Mouse (Mus musculus): Measurements from ENCODE around the gene Slc39a2. TPM values are rescaled to one million over a fixed set of nuclear protein-coding genes. Genes with fewer than 3 reads are reported as not detected.
A peak's percentile ranks its signal among the peaks of the same experiment; 100 is the strongest.

Slc39a2 gene
- total and polyA plus RNA-seq, 2 experiments from 2014 or later = 0.26 TPM; not detected in 1

DNA sequence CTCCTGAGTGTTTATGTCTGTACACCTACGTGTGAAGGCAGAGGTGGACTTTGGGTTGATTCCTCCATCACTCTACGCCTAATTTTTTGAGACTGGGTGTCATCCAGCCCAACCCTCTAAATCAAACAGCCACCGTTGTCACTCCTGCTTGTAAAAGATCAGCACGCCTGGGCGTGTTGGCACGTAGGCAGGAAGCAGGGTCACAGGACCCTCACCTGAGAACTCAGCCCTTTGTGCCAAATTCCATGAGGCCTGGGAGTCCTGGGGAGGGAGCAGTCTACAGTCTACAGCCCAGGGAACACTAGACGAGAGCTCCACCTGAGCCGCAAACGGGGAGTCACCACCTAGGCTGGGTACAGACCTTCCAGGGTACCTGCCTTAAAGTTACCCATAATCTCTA lies 11.1 kb downstream of the Slc39a2 start:
- Histone ChIP-seq H3K9me3 (replicated peaks; ENCODE audit: control insufficient read depth, low read length) (no peaks in the 10 kb centered on the region), H3K4me1 (ENCODE audit: control insufficient read depth, insufficient read depth) (no peaks in the 10 kb centered on the region), H3K4me2 (ENCODE audit: low read depth, low read length) (no peak overlapping the region), H3K36me3 (replicated peaks; ENCODE audit: control insufficient read depth, insufficient read depth, low read length) (peaks cover 36% of the 10 kb centered on the region), H3K4me3 (ENCODE audit: low read depth, low read length) (no peak overlapping the region), H3K27ac (ENCODE audit: low read depth) (no peak overlapping the region), H3K9ac (replicated peaks; ENCODE audit: low read depth, low read length) (no peak overlapping the region), H3K27me3 (ENCODE audit: control insufficient read depth, insufficient read depth, low read length) (no peaks in the 10 kb centered on the region)
- WGBS = 77% methylated on average over 9 of the region's 9 CpGs
- DNase-seq (ENCODE audit: low spot score) = no peak
- no peak for TF ChIP-seq CTCF (IDR thresholded peaks at IDR 0.05; ENCODE audit: low read depth)
- TF ChIP-seq EP300 (IDR thresholded peaks at IDR 0.05; ENCODE audit: low read depth) = no peak
- ATAC-seq (ENCODE audit: insufficient read depth, low read depth) = no peak

DNA sequence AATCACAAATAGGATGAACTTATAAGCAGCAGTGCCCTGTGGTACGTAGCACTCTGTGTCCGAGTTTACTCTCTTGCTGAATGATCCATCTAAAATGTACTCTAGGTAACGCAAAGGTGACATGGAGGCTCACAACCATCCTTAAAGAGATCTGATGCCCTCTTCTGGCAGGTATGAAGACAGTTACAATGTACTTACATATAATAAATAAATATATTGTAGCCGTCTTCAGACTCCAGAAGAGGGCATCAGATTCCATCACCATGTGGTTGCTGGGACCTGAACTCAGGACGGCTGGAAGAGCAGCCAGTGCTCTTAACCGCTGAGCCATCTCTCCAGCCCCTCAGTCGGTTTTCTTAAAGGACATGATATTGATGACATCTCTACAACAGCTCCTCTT lies 12.0 kb downstream of the Slc39a2 start:
- H3K4me1 ChIP-seq (ENCODE audit: control insufficient read depth, insufficient read depth) = no peaks in the 10 kb centered on the region
- H3K27ac ChIP-seq (ENCODE audit: low read depth) = no peak overlapping the region
- DNase-seq (ENCODE audit: low spot score) (no peak), ATAC-seq (ENCODE audit: insufficient read depth, low read depth) (no peak)
- H3K9me3 ChIP-seq (replicated peaks; ENCODE audit: control insufficient read depth, low read length) = no peaks in the 10 kb centered on the region
- H3K4me2 ChIP-seq (ENCODE audit: low read depth, low read length) = no peak overlapping the region
- TF ChIP-seq CTCF (IDR thresholded peaks at IDR 0.05; ENCODE audit: low read depth) = peak; percentile 44
- TF ChIP-seq EP300 (IDR thresholded peaks at IDR 0.05; ENCODE audit: low read depth) = no peak
- 62% methylated on average over 7 of the region's 7 CpGs for WGBS
- H3K4me3 ChIP-seq (ENCODE audit: low read depth, low read length) = no peak overlapping the region
- H3K27me3 ChIP-seq (ENCODE audit: control insufficient read depth, insufficient read depth, low read length) = no peaks in the 10 kb centered on the region
- H3K9ac ChIP-seq (replicated peaks; ENCODE audit: low read depth, low read length) = no peak overlapping the region
- H3K36me3 ChIP-seq (replicated peaks; ENCODE audit: control insufficient read depth, insufficient read depth, low read length) = peaks cover 45% of the 10 kb centered on the region

DNA sequence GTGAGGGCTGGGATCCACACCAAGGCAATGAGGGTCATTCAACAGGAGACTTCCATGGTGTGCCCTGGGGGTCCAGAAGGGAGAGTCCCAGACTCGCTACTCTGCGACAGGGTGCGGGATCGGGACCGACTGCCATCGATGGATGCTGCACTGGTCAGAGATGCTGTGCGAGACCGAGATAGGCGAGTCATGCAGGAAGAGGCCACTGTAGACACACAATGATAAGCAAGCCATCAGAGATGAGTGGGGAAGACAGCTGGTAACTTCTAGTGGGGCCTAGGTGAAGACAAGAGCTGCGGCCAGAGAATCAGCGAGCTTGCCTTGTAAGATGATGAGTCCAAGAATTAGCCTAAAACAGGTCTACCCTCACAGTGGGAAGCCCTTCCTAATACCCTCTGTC lies 13.4 kb downstream of the Slc39a2 start:
- TF ChIP-seq CTCF (IDR thresholded peaks at IDR 0.05; ENCODE audit: low read depth) (no peak), EP300 (IDR thresholded peaks at IDR 0.05; ENCODE audit: low read depth) (no peak)
- Histone ChIP-seq H3K9ac (replicated peaks; ENCODE audit: low read depth, low read length) (no peak overlapping the region), H3K4me2 (ENCODE audit: low read depth, low read length) (no peak overlapping the region), H3K27me3 (ENCODE audit: control insufficient read depth, insufficient read depth, low read length) (no peaks in the 10 kb centered on the region), H3K4me3 (ENCODE audit: low read depth, low read length) (no peak overlapping the region), H3K9me3 (replicated peaks; ENCODE audit: control insufficient read depth, low read length) (no peaks in the 10 kb centered on the region), H3K4me1 (ENCODE audit: control insufficient read depth, insufficient read depth) (0 out of 2 replicates have a peak, but pooled peaks cover 1% of the 10 kb centered on the region), H3K27ac (ENCODE audit: low read depth) (no peak overlapping the region), H3K36me3 (replicated peaks; ENCODE audit: control insufficient read depth, insufficient read depth, low read length) (peaks cover 59% of the 10 kb centered on the region)
- no peak for ATAC-seq (ENCODE audit: insufficient read depth, low read depth)
- DNase-seq (ENCODE audit: low spot score) = no peak
- 72% methylated on average over 11 of the region's 11 CpGs for WGBS

DNA sequence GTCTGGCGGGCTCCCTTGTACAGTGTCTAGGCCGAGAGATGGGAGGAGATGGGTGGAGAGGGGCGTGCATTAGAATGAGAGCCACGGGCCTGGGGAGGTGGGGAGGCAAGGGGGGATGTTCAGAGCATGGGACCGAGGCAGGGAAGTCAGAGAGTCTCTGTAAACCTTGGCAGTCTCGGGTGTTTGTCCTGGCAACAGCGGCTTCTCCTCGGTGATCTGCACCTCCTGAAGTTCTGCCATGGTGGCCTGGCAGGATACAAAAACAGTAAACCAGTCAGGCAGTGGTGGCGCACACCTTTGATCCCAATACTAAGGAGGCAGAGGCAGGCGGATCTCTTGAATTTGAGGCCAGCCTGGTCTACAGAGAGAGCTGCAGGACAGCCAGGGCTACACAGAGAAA lies 18.6 kb downstream of the Slc39a2 start:
- H3K9me3 ChIP-seq (replicated peaks; ENCODE audit: control insufficient read depth, low read length) = no peaks in the 10 kb centered on the region
- peak overlapping the region; percentile 96 for H3K4me2 ChIP-seq (ENCODE audit: low read depth, low read length)
- no peak for DNase-seq (ENCODE audit: low spot score)
- H3K4me3 ChIP-seq (ENCODE audit: low read depth, low read length) = peak overlapping the region; percentile 75; the same call in 1 of the 2 replicates
- peaks cover 24% of the 10 kb centered on the region for H3K4me1 ChIP-seq (ENCODE audit: control insufficient read depth, insufficient read depth)
- peaks cover 49% of the 10 kb centered on the region for H3K36me3 ChIP-seq (replicated peaks; ENCODE audit: control insufficient read depth, insufficient read depth, low read length)
- no peaks in the 10 kb centered on the region for H3K27me3 ChIP-seq (ENCODE audit: control insufficient read depth, insufficient read depth, low read length)
- 80% methylated on average over 10 of the region's 10 CpGs for WGBS
- H3K9ac ChIP-seq (replicated peaks; ENCODE audit: low read depth, low read length) = no peak overlapping the region
- ATAC-seq (ENCODE audit: insufficient read depth, low read depth) = no peak
- TF ChIP-seq EP300 (IDR thresholded peaks at IDR 0.05; ENCODE audit: low read depth) (no peak), CTCF (IDR thresholded peaks at IDR 0.05; ENCODE audit: low read depth) (no peak)
- peak overlapping the region; percentile 99; the same call in 1 of the 2 replicates for H3K27ac ChIP-seq (ENCODE audit: low read depth)

DNA sequence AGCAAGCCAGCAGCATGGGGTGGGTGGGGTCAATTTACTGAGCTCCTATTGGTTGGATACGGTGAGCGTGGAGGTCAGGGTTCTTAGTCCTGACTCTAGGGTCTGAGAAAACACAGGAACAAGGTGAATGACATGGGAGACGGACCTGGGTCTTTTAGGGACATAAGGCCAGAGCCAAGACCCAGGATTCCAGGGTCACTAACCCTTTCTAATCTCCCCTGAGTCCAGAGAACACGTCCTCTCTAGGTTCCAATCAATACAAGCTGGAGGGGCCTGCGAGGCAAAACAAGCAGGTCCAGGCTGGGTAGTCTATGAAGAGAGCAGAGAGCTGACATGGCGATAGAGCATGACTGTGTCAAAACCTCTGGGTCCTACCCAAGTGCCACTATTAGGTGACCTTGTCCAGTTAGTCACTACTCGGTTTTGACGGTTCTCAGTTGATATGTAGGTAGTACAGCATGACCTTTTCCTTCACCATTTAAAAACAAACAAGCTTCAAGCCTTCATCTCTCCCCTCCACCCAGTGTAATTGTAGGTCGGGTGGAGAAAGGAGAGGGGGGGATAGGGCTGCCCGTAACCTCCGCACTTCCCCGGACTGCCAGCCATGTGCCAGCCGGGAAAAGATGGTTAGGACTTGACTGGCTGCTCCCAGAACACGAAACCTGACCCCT lies 19.8 kb downstream of the Slc39a2 start:
- DNase-seq (ENCODE audit: low spot score) (no peak), ATAC-seq (ENCODE audit: insufficient read depth, low read depth) (peak; percentile 6)
- Histone ChIP-seq H3K27me3 (ENCODE audit: control insufficient read depth, insufficient read depth, low read length) (no peaks in the 10 kb centered on the region), H3K27ac (ENCODE audit: low read depth) (peak overlapping the region; percentile 99), H3K4me2 (ENCODE audit: low read depth, low read length) (peak overlapping the region; percentile 96), H3K9ac (replicated peaks; ENCODE audit: low read depth, low read length) (peak overlapping the region; percentile 86), H3K9me3 (replicated peaks; ENCODE audit: control insufficient read depth, low read length) (no peaks in the 10 kb centered on the region), H3K36me3 (replicated peaks; ENCODE audit: control insufficient read depth, insufficient read depth, low read length) (peaks cover 37% of the 10 kb centered on the region), H3K4me1 (ENCODE audit: control insufficient read depth, insufficient read depth) (peaks cover 24% of the 10 kb centered on the region), H3K4me3 (ENCODE audit: low read depth, low read length) (peak overlapping the region; percentile 75)
- WGBS = 7% methylated on average over 14 of the region's 14 CpGs
- TF ChIP-seq CTCF (IDR thresholded peaks at IDR 0.05; ENCODE audit: low read depth) (no peak), EP300 (IDR thresholded peaks at IDR 0.05; ENCODE audit: low read depth) (no peak)

Measured in heart, postnatal 0 days (tissue).